Mouse (Mus musculus) heart, postnatal 10 days (tissue): ENCODE data around the gene Apod. TPM values are rescaled to one million over a fixed set of nuclear protein-coding genes. Genes with fewer than 3 reads are reported as not detected.

Source experiments
- microRNA-seq, 2 experiments: library from miRNA; unstranded; fragments of <30 nt; microRNA quantifications; one replicate each; pipeline ENCODE4 v1.2.0; 2022
- total RNA-seq, 2 experiments: library from RNA; stranded (reverse); gene quantifications; 2 replicates each; pipeline ENCODE4 v1.2.3; 2021

Gene Apod
- total RNA-seq, 2 experiments from 2014 or later = 0.91 to 1.1 TPM

Small RNA genes lying within 50 kb of the gene (microRNA-seq; reads per million reads assigned to microRNA genes)
- 0 reads per million in 2 experiments for gene Gm27415

Other genes starting within 250 kb of the Apod start
- 10 to 100 TPM; 15.8 to 17.6 TPM for gene Xxylt1, start 233.4 kb downstream of the Apod start, total RNA-seq
- gene Acap2, start 113.6 kb downstream of the Apod start, total RNA-seq = 10 to 100 TPM; 31.5 to 34.7 TPM
- gene Ppp1r2, start 39.5 kb downstream of the Apod start, total RNA-seq = 100 to 1,000 TPM; 113 to 125 TPM
- gene Bdh1, start 107.5 kb upstream of the Apod start, total RNA-seq = under 1 TPM; 0.77 TPM